In the genomic region with DNA sequence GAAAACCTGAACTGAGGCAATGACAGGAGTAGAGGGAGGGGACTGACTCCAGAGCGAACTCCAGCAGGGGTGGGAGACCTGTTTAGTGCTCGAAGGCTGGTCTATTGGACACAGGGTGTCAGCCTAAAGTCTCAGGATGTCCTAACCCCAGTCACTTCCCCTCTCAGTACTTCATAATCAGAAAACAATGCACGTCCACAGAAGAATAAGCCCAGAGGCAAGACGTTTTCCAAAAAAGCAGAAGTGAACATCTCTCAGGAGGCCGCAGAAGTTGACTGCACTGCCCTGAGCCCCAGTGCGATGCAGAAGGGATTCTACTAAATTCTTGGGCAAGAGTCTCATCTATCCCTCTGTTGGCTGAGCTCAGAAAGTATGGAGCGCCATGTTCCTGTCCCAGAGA, we compare ENCODE assay signal across 28 mouse cellular contexts. TPM values are rescaled to one million over a fixed set of nuclear protein-coding genes. Genes with fewer than 3 reads are reported as not detected.
DNase-seq lines count a peak whose midpoint lies in the region; ATAC-seq lines count a peak whose summit lies in the region.
"Had no signal": no experiment of that assay in that cellular context is flagged by ENCODE, and none has a peak within 500 bp of the region (broad histone marks: within the 10 kb centered on the region; RNA-seq: fewer than 3 reads in every experiment).

No protein-coding gene starts in this region.

- 16% methylated on average over 7 of the region's 7 CpGs for WGBS in liver, embryonic 16.5 days (ENCODE audit: insufficient replicate concordance)
- WGBS in liver, embryonic 12.5 days (ENCODE audit: insufficient replicate concordance) = 34% methylated on average over 7 of the region's 7 CpGs
- 93% methylated on average over 7 of the region's 7 CpGs for WGBS in midbrain, embryonic 11.5 days

- H3K4me3 ChIP-seq in liver, embryonic 16.5 days (ENCODE audit: low read depth, low read length) = no peak overlapping the region
- no peak overlapping the region for H3K4me3 ChIP-seq in liver, embryonic 12.5 days
- no peak overlapping the region for H3K4me3 ChIP-seq in midbrain, embryonic 11.5 days (ENCODE audit: low read depth, low read length)
- H3K4me3 ChIP-seq: embryonic facial prominence, embryonic 12.5 days; intestine, embryonic 15.5 days; layer of hippocampus, adult 2 months; left cerebral cortex, adult 2 months; limb, embryonic 13.5 days; midbrain, embryonic 10.5 days; stomach, embryonic 15.5 days had no signal

- H3K36me3 ChIP-seq in liver, embryonic 16.5 days (ENCODE audit: control insufficient read depth, insufficient read depth) = no peaks in the 10 kb centered on the region
- no peaks in the 10 kb centered on the region for H3K36me3 ChIP-seq in liver, embryonic 12.5 days
- no peaks in the 10 kb centered on the region for H3K36me3 ChIP-seq in midbrain, embryonic 11.5 days (ENCODE audit: control insufficient read depth, insufficient read depth, low read length)
- H3K36me3 ChIP-seq: embryonic facial prominence, embryonic 12.5 days; intestine, embryonic 15.5 days; limb, embryonic 13.5 days; midbrain, embryonic 10.5 days; stomach, embryonic 15.5 days had no signal

- H3K4me1 ChIP-seq in liver, embryonic 16.5 days (ENCODE audit: control insufficient read depth, low read depth, low read length) = no peaks in the 10 kb centered on the region
- H3K4me1 ChIP-seq in liver, embryonic 12.5 days = no peaks in the 10 kb centered on the region
- H3K4me1 ChIP-seq in midbrain, embryonic 11.5 days (ENCODE audit: control insufficient read depth, insufficient read depth, low read length) = no peaks in the 10 kb centered on the region
- H3K4me1 ChIP-seq: embryonic facial prominence, embryonic 12.5 days; intestine, embryonic 15.5 days; limb, embryonic 13.5 days; midbrain, embryonic 10.5 days; stomach, embryonic 15.5 days had no signal

- H3K9me3 ChIP-seq in liver, embryonic 16.5 days (replicated peaks; ENCODE audit: control insufficient read depth, low read length) = peaks cover 3% of the 10 kb centered on the region
- H3K9me3 ChIP-seq in liver, embryonic 12.5 days (replicated peaks) = no peaks in the 10 kb centered on the region
- no peaks in the 10 kb centered on the region for H3K9me3 ChIP-seq in midbrain, embryonic 11.5 days (ENCODE audit: control insufficient read depth, low read length)
- H3K9me3 ChIP-seq: embryonic facial prominence, embryonic 12.5 days; intestine, embryonic 15.5 days; stomach, embryonic 15.5 days had no signal

- no peak overlapping the region for H3K9ac ChIP-seq in liver, embryonic 16.5 days (ENCODE audit: low read depth, low read length)
- H3K9ac ChIP-seq in liver, embryonic 12.5 days = no peak overlapping the region
- H3K9ac ChIP-seq in midbrain, embryonic 11.5 days (ENCODE audit: low read length) = no peak overlapping the region
- H3K9ac ChIP-seq: embryonic facial prominence, embryonic 12.5 days; intestine, embryonic 15.5 days; limb, embryonic 13.5 days; lung, embryonic 14.5 days; stomach, embryonic 15.5 days had no signal

- H3K27ac ChIP-seq in liver, embryonic 16.5 days (ENCODE audit: low read length) = no peak overlapping the region
- no peak overlapping the region for H3K27ac ChIP-seq in liver, embryonic 12.5 days
- H3K27ac ChIP-seq in midbrain, embryonic 11.5 days (ENCODE audit: low read depth, low read length) = no peak overlapping the region
- H3K27ac ChIP-seq: embryonic facial prominence, embryonic 12.5 days; intestine, embryonic 15.5 days; layer of hippocampus, adult 2 months; left cerebral cortex, adult 2 months; limb, embryonic 13.5 days; macrophage; midbrain, embryonic 10.5 days; stomach, embryonic 15.5 days had no signal

- H3K4me2 ChIP-seq in liver, embryonic 16.5 days (ENCODE audit: low read depth, low read length) = no peak overlapping the region
- no peak overlapping the region for H3K4me2 ChIP-seq in liver, embryonic 12.5 days
- no peak overlapping the region for H3K4me2 ChIP-seq in midbrain, embryonic 11.5 days
- H3K4me2 ChIP-seq: embryonic facial prominence, embryonic 12.5 days; intestine, embryonic 15.5 days; limb, embryonic 13.5 days; lung, embryonic 14.5 days; stomach, embryonic 15.5 days had no signal

- peak; percentile 16; the same call in 1 of the 2 replicates for ATAC-seq in liver, embryonic 16.5 days (ENCODE audit: low read depth)
- ATAC-seq in liver, embryonic 12.5 days = no peak
- peak; percentile 91 for ATAC-seq in common myeloid progenitor, adult 5-6 weeks (replicated peaks; ENCODE audit: low read depth, poor library complexity, severe bottlenecking)
- ATAC-seq in megakaryocyte progenitor cell, adult 5-6 weeks (replicated peaks; ENCODE audit: poor library complexity) = peak; percentile 96
- no peak for ATAC-seq in midbrain, embryonic 11.5 days (ENCODE audit: low FRiP score)
- ATAC-seq: forebrain, embryonic 14.5 days; hindbrain, embryonic 16.5 days; intestine, embryonic 15.5 days; Patski had no signal

- no peaks in the 10 kb centered on the region for H3K27me3 ChIP-seq in liver, embryonic 16.5 days (ENCODE audit: control insufficient read depth, insufficient read depth, low read depth, low read length)
- no peaks in the 10 kb centered on the region for H3K27me3 ChIP-seq in liver, embryonic 12.5 days (replicated peaks)
- no peaks in the 10 kb centered on the region for H3K27me3 ChIP-seq in midbrain, embryonic 11.5 days (ENCODE audit: control insufficient read depth, insufficient read depth, low read length)
- H3K27me3 ChIP-seq: embryonic facial prominence, embryonic 12.5 days; intestine, embryonic 15.5 days; limb, embryonic 13.5 days; Patski; stomach, embryonic 15.5 days had no signal

- peak; percentile 46 to 54 for DNase-seq in spleen, postnatal 36 days (ENCODE audit: low spot score in 2 of 2)
- DNase-seq in spleen, postnatal 10 days (ENCODE audit: low spot score in 2 of 2) = no peak
- DNase-seq in midbrain, embryonic 11.5 days (ENCODE audit: low spot score, missing footprints) = no peak
- no peak for DNase-seq in adrenal gland, postnatal 36 days
- DNase-seq: adrenal gland, postnatal 14 days; cerebellum, adult 18-20 months; cerebellum, postnatal 10 days; gastrocnemius, postnatal 14 days; heart, postnatal 14 days; kidney, adult 2 months; kidney, postnatal 36 days; lung, embryonic 14.5 days had no signal

RNA-seq across cellular contexts. Expression of a gene that starts 37.5 kb away (rescaled TPM):
- polyA plus RNA-seq in liver, embryonic 16.5 days (2015; fragmentation: Nextera tagmentation; extraction: Ambion mirVana) = 0.20 and 0.27 TPM in 2 replicates
- 0.06 and 0.16 TPM in 2 replicates for polyA plus RNA-seq in liver, embryonic 12.5 days (2016; fragmentation: Nextera tagmentation; extraction: Ambion mirVana)
- 0.27 and 1.6 TPM in 2 replicates for total RNA-seq in common myeloid progenitor, adult 5-6 weeks (2017)
- 0.12 and 0.20 TPM in 2 replicates for total RNA-seq in megakaryocyte progenitor cell, adult 5-6 weeks (2015)
- 0.20 and 0.21 TPM in 2 replicates for total RNA-seq in megakaryocyte progenitor cell, adult 5-6 weeks (2017)
- 2.1 TPM in 2 replicates for polyA plus RNA-seq in midbrain, embryonic 11.5 days (2014; fragmentation: Nextera tagmentation; extraction: Ambion mirVana)
- 1 to 10 TPM; 1.4 to 2.6 TPM for total RNA-seq in adrenal gland, postnatal 36 days (2021)
- total RNA-seq: MEL had no signal

Comparison
In these comparisons a context has a peak if more than half of its experiments do, and no peak if none do; other contexts are left out.
1. ATAC-seq: peak in liver, embryonic 16.5 days (single experiment), common myeloid progenitor, adult 5-6 weeks (single experiment) and megakaryocyte progenitor cell, adult 5-6 weeks (single experiment); none in liver, embryonic 12.5 days (single experiment) and midbrain, embryonic 11.5 days (single experiment).
2. DNase-seq: peak in spleen, postnatal 36 days (2 of 2); none in spleen, postnatal 10 days (0 of 2), midbrain, embryonic 11.5 days (single experiment) and adrenal gland, postnatal 36 days (0 of 2).